Mouse (Mus musculus) frontal cortex, postnatal 10 days (tissue): ENCODE data around the gene Dusp16.

Experiments used
- DNase-seq, 2 experiments: peaks; one replicate each; pipeline ENCODE4 v3.0.0; 2022; ENCODE audit warnings: low spot score in 2 of 2, mixed read lengths in 1 of 2

The Dusp16 gene

DNA sequence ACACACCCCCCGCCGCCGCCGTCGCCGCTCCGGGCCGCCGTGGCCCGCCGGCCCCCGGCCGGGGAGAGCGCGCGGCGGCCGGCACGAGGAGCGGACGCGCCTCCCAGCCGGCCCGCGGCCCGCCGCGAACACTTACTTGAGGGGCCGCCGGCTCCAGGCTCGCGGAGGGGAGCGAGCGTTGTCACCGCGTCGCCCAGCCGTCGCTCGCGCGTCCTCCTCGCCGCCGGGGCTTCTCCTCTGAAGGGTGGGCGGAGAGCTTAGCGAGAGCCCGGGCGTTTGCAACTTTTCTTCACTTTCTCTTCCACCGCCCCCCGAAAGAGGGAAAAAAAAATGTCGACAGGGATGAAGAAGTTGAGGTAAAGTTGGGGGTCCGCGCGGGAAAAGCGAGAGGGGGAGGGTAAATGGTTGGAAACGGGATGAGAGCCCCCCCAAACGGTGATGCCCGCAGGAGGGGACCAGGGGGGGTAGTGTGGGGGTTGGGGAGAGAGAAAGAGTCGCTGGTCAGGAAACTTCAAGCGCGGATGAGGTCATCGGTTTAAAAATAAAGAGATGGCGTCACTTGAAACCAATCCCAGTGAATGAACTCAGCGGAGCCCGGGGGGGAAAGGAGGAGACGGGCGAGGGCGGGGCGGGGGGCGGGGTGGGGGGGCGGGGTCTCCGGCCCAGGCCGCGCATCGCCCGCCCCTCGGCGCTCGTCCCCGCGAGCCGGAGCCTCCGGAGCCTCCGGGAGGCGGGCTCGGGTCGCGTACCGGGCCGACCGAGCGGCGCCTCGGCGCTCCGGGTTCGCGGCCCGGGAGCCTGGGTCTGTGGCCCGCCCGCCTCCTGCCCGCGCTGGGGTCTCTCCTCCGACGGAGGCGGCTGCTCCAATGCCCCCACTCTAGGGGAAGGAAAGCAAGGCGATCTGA, at the start of gene Dusp16:
Gene Dusp16, minus strand, starts transcription at position 485 of the 905 bp plus-strand sequence.
- DNase-seq, result peak; percentile 72 to 78

- no peak for DNase-seq
These were observed 47.9 kb upstream of the Dusp16 start for GRCm38 (mm10) chr6:134840346-134840745.

DNA sequence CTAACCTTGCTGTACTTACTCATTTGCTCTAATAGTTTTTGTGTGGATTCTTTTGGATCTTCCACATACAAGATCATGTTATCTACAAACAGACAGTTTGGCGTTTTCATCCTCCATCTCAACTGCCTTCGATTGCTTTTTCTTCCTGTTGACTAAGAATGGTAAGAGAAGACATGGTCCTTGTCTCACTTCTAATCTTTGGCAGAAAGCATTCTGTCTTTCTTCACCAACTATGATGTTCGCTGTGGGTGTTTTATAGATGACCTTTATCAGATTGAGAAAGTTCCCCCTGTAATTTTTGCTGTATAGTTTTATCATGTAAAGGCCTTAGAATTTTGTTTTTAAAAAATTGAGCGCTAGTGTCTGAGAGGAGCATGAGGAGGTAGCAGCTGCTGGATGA, 45.7 kb upstream of the Dusp16 start:
- DNase-seq, result no peak

DNA sequence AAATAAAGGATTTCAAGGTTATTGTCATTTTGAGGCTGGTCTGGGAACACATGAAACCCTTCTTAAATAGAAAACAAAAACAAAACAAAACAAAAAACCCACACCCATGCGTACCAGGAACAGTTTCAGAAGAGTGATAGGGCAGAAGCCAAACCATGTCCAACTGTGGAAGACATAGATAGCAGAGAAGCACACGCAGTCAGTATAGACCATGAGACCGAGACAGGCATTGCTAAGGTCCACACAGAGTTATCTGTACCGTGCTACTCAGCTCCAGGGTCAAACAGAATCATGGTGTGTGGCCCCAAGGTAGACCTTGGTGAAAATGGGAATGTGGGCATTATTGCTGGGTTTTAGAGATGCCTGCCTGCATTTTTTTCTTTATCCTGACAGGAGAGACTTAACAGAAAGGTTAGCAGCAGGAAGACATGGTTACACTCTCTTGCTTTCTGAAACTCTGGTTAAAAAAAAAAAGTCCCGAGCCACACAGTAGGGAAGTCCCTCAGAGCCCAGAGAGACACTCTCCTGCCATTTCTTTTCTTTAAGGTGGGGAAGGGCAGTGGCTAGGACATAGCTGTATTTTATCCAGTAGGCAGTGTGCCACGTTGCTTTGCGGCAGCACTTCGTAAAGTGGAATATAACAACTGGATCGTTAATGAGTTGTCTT, 42.3 kb upstream of the Dusp16 start:
- DNase-seq, result no peak

DNA sequence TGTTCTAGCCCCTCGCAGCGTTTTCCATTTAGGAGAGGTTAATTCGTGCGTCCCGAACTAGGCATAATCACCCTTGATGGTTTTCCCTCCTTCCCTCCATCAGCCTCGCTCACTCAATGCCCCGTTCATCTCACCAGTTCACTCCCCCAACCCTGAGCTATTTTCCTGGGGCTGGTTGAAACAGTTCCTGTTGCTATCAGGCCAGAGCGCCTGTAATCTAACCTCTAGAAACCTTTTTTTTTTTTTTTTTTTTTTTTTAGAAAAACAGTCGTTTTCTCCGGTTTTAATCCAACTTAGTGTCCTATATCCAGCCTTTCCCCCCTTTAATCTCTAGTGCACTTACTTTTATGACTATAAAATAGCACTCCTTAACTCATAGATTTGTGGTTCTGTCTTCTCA, 38.4 kb upstream of the Dusp16 start:
- no peak for DNase-seq

DNA sequence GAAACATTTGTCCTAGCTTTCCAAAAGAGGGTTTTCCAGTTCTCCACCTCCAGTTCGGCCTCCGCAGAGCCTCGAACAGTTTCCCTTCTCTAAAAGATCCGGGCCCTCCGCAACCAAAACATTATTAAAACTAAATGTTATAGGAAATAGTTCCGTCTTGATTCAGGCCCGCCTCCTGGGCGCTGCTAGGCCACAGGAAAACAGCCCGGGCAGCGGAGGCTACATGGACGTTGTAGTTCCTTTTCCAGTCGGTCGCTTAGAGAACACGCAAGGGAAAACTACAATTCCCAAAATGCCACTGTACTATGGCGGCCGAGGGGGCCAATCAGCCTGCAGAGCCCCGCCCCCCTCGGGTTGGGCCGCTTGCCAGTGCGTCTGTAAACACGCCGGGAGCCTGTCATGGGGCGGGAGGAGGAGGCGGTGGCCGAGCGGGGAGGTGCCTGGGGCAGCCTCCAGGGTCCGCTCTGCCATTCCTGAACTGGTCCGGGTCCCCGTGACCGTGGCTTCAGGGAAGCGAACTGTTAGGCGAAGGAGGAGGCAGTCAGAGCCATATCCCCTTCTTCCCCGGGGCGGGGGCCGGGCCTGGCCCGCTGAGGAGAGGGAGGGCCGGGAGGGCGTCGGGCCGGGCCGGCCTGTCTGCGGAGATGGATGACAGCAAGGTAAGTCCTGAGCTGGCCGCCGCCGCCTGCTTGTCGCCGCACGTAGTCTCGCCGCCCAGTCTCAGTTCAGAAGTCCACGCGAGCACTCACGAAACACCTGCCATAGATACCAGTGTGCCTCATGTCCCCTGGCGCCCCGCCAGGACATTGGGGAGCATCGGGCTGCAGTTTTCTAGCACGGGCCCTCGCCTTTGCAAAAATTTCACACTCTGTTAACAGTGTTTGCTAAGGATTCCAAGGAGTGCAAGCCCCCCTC, 37.6 kb upstream of the Dusp16 start, which contains the start of gene Crebl2:
Gene Crebl2, plus strand, starts transcription at position 369 of the 915 bp plus-strand sequence.
- peak; percentile 99 for DNase-seq

- DNase-seq, result no peak
These were observed 30.4 kb upstream of the Dusp16 start for GRCm38 (mm10) chr6:134822844-134823243.

DNA sequence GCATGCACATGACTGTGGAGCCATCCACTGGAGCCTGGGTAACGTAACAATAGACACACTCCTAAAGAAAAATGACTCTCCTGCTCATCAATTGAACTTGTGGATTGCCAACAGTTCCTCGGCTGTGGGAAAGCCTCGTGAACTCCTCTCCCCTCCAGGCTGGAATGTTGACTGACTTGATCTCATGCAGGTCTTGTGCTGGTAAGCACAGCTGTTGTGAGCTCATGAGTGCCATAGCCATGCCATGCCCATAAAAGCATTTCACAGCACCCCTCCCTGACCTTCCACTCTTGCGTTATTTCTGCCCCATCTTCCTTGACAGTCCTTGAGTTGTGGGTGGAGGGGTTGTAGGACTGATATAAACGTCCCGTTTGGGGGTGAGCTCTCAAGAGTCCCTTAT, 28.0 kb upstream of the Dusp16 start:
- no peak for DNase-seq

DNA sequence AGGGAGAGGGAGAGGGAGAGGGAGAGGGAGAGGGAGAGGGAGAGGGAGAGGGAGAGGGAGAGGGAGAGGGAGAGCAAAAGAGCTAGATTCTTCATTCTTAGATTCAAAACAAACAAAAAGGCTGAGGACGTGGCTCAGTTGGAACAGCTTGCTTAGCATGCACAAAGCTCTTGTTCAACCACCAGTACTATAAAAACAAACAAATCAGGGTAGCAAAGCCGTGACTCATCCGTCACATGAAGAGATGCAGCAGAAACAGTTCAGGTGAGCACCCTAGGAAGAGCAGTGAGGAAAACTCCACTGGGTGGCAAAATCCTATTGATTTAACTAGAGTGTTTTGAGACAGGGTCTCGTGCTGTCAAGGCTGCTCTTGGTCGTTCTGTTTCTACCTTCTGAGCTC, 27.3 kb upstream of the Dusp16 start:
- no peak for DNase-seq

- no peak for DNase-seq
These were observed 24.9 kb upstream of the Dusp16 start for GRCm38 (mm10) chr6:134817051-134817928.

GRCm38 (mm10) chr6:134813066-134813465, 20.6 kb upstream of the Dusp16 start:
- DNase-seq, result no peak

DNA sequence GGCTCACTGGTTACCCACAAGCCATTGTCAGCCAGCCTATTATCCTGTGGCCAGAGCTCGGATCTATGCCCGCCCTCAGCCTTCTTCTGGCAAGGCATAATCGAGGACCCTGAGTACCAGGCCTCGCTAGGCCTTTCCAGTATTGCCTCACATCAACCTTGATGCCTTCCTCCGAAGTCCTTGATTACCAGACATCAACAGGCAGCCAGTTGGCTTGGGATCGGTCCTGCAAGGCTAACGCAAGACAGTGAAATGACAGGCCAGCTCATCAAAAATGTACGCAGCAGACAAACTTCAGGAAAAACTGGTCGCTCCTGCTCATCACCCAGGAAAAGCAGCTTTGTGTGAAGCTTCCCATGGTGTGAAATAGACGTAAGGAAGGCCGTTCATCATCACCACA, 15.4 kb upstream of the Dusp16 start:
- DNase-seq, result no peak

GRCm38 (mm10) chr6:134807091-134807490, 14.7 kb upstream of the Dusp16 start:
- DNase-seq, result no peak

- DNase-seq, result no peak
These were observed 13.7 kb upstream of the Dusp16 start for GRCm38 (mm10) chr6:134806130-134806529.

GRCm38 (mm10) chr6:134804736-134805277, 12.4 kb upstream of the Dusp16 start:
- no peak for DNase-seq

GRCm38 (mm10) chr6:134802641-134803043, 10.2 kb upstream of the Dusp16 start:
- no peak for DNase-seq

- no peak for DNase-seq
These were observed 9.1 kb upstream of the Dusp16 start for GRCm38 (mm10) chr6:134801483-134801882.

DNA sequence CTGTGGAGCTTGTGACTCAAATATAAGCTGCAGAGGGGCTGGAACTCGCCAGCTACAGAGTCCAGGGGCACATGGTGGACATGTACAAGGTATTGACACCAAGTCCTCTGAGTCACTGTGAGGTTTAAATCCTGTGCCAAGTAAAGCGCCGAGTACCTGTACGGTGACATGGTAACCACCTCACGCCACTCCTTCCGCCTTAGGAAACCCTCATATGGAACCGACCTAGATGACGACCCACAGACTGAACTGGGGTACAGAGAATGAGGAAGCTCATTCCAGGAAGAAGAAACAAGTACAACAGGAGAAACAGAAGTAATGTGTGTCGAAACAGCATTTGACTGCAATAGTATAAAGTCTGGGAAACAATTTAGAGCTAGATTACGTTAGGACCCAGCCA, 3.9 kb upstream of the Dusp16 start:
- DNase-seq, result no peak

- DNase-seq, result peak; percentile 44 to 74
These were observed 1.6 kb upstream of the Dusp16 start for GRCm38 (mm10) chr6:134793911-134794520.
